Mouse (Mus musculus) C2C12 (cell line): Measurements from ENCODE around the gene Wdr24. TPM values are rescaled to one million over a fixed set of nuclear protein-coding genes. Genes with fewer than 3 reads are reported as not detected.

Source experiments
- H3K27me3 ChIP-seq: one replicate; pipeline ENCODE4 v1.6.1; 2011; ENCODE audit not compliant: control insufficient read depth, insufficient read depth, insufficient read length
- H3K36me3 ChIP-seq: one replicate; pipeline ENCODE4 v1.6.1; 2011; ENCODE audit not compliant: control insufficient read depth, insufficient read depth
- H3K4me3 ChIP-seq: one replicate; pipeline ENCODE4 v1.5.1; 2011; ENCODE audit warnings: mild to moderate bottlenecking, control low read depth; ENCODE audit not compliant: poor library complexity, insufficient read depth, severe bottlenecking
- H3K79me2 ChIP-seq: one replicate; pipeline ENCODE4 v1.6.1; 2011; ENCODE audit not compliant: control insufficient read depth, insufficient read depth
- H3K79me3 ChIP-seq: one replicate; pipeline ENCODE4 v1.6.1; 2011; ENCODE audit warnings: low read depth, control low read depth
- H3ac ChIP-seq: one replicate; pipeline ENCODE3; 2011; ENCODE audit warnings: low read depth; ENCODE audit not compliant: control insufficient read depth, insufficient read length
- CEBPB ChIP-seq: IDR thresholded peaks from one replicate; pipeline ENCODE4 v1.6.1; 2011; ENCODE audit warnings: low read depth, mild to moderate bottlenecking, control low read depth, moderate library complexity
- CTCF ChIP-seq: IDR thresholded peaks from one replicate; pipeline ENCODE4 v1.5.1; 2011; ENCODE audit not compliant: control insufficient read depth, insufficient read depth, insufficient read length
- FOSL1 ChIP-seq: IDR thresholded peaks from one replicate; pipeline ENCODE4 v1.8.0; 2011; ENCODE audit warnings: mild to moderate bottlenecking, low read length; ENCODE audit not compliant: poor library complexity, insufficient read depth, severe bottlenecking
- MAX ChIP-seq: IDR thresholded peaks from one replicate; pipeline ENCODE4 v1.6.1; 2011; ENCODE audit warnings: mild to moderate bottlenecking, control low read depth
- MYOD1 ChIP-seq: IDR thresholded peaks from one replicate; pipeline ENCODE4 v1.6.1; 2011; ENCODE audit warnings: low read depth; ENCODE audit not compliant: control insufficient read depth, insufficient read length
- MYOG ChIP-seq: IDR thresholded peaks from one replicate; pipeline ENCODE4 v1.6.1; 2011; ENCODE audit not compliant: control insufficient read depth, insufficient read length; ENCODE audit errors: extremely low read depth
- USF1 ChIP-seq: IDR thresholded peaks from one replicate; pipeline ENCODE4 v1.6.1; 2011; ENCODE audit warnings: low read depth, mild to moderate bottlenecking, control low read depth, moderate library complexity
- microRNA-seq: library from miRNA; unstranded; fragments of <30 nt; microRNA quantifications from one replicate; pipeline ENCODE4, GENCODE M21; 2019; ENCODE audit warnings: borderline microRNAs expressed
- polyA plus RNA-seq: library from polyadenylated mRNA; unstranded; fragments of >200 nt; fragmentation: generic; extraction: Trizol; gene quantifications from one replicate; pipeline ENCODE4 v1.2.1, GENCODE M21; 2012; ENCODE audit warnings: missing spikeins

Gene Wdr24
- polyA plus RNA-seq, 1 experiment, result 14.3 TPM

- H3K79me2 ChIP-seq, result peaks cover 8% of the 10 kb centered on the region
- H3K4me3 ChIP-seq, result peak within 1 kb of the TSS; percentile 53
- TF ChIP-seq FOSL1, result no peak
- TF ChIP-seq MYOG, result no peak
Observed at GRCm38 (mm10) chr17:25874721-25875170, 51.3 kb downstream of the Wdr24 start, which contains the start of gene Mettl26. TSS of gene Mettl26 (plus strand) at chr17:25875074.

GRCm38 (mm10) chr17:25875171-25876136 is 52.0 kb downstream of the Wdr24 start:
- Histone ChIP-seq H3K79me2 (peaks cover 8% of the 10 kb centered on the region), H3ac (peak overlapping the region; percentile 78), H3K79me3 (no peaks in the 10 kb centered on the region), H3K4me3 (peak overlapping the region; percentile 53), H3K36me3 (peaks cover 4% of the 10 kb centered on the region), H3K27me3 (no peaks in the 10 kb centered on the region)
- no peak for TF ChIP-seq CTCF
- no peak for TF ChIP-seq CEBPB
- peak; percentile 57 for TF ChIP-seq MYOD1
- peak; percentile 7 for TF ChIP-seq MAX
- TF ChIP-seq USF1, result no peak

More at GRCm38 (mm10) chr17:25874721-25875170, 51.3 kb downstream of the Wdr24 start, which contains the start of gene Mettl26:
- Histone ChIP-seq H3K79me3 (no peaks in the 10 kb centered on the region), H3K36me3 (peaks cover 4% of the 10 kb centered on the region), H3ac (peak within 1 kb of the TSS; percentile 78), H3K27me3 (no peaks in the 10 kb centered on the region)

- H3K79me2 ChIP-seq, result peaks cover 8% of the 10 kb centered on the region
- H3K27me3 ChIP-seq, result no peaks in the 10 kb centered on the region
- H3K36me3 ChIP-seq, result peaks cover 7% of the 10 kb centered on the region
- no peak overlapping the region for H3K4me3 ChIP-seq
- no peaks in the 10 kb centered on the region for H3K79me3 ChIP-seq
- no peak for TF ChIP-seq MYOD1
- TF ChIP-seq MYOG, result no peak
- no peak for TF ChIP-seq MAX
- no peak for TF ChIP-seq FOSL1
- TF ChIP-seq CEBPB, result no peak
- TF ChIP-seq CTCF, result no peak
- TF ChIP-seq USF1, result no peak
- peak overlapping the region; percentile 42 for H3ac ChIP-seq
Observed at GRCm38 (mm10) chr17:25876347-25876915, 53.0 kb downstream of the Wdr24 start.

GRCm38 (mm10) chr17:25877025-25877424 is 53.6 kb downstream of the Wdr24 start:
- H3K79me2 ChIP-seq, result peaks cover 8% of the 10 kb centered on the region
- H3K79me3 ChIP-seq, result no peaks in the 10 kb centered on the region
- H3K4me3 ChIP-seq, result no peak overlapping the region
- no peak overlapping the region for H3ac ChIP-seq
- TF ChIP-seq CEBPB (no peak), USF1 (no peak), CTCF (no peak), MAX (no peak), MYOD1 (no peak), FOSL1 (no peak)
- H3K36me3 ChIP-seq, result peaks cover 10% of the 10 kb centered on the region
- H3K27me3 ChIP-seq, result no peaks in the 10 kb centered on the region

GRCm38 (mm10) chr17:25877741-25878610 is 54.5 kb downstream of the Wdr24 start:
- no peak overlapping the region for H3K4me3 ChIP-seq

More at GRCm38 (mm10) chr17:25877741-25878610, 54.5 kb downstream of the Wdr24 start:
- Histone ChIP-seq H3K79me2 (peaks cover 8% of the 10 kb centered on the region), H3K36me3 (peaks cover 10% of the 10 kb centered on the region), H3ac (no peak overlapping the region), H3K27me3 (no peaks in the 10 kb centered on the region), H3K79me3 (no peaks in the 10 kb centered on the region)
- no peak for TF ChIP-seq FOSL1
- no peak for TF ChIP-seq MAX
- no peak for TF ChIP-seq USF1
- TF ChIP-seq CEBPB, result no peak

Small RNA genes lying within 50 kb of the gene (microRNA-seq; reads per million reads assigned to microRNA genes)
- gene Mir3082 (0.68 reads per million, percentile 14 among the genes with 10 or more reads in this experiment), gene Mir6966 (0.28 reads per million)

Other genes with a start within 250 kb of the Wdr24 start
- 14.0 TPM for gene Lmf1, start 244.5 kb upstream of the Wdr24 start, polyA plus RNA-seq
- not detected for gene Gng13, start 106.5 kb upstream of the Wdr24 start, polyA plus RNA-seq
- 22.8 TPM for gene Chtf18, start 96.2 kb upstream of the Wdr24 start, polyA plus RNA-seq
- gene Rpusd1, start 96.0 kb upstream of the Wdr24 start, polyA plus RNA-seq, result 20.7 TPM
- gene Mslnl, start 87.6 kb upstream of the Wdr24 start, polyA plus RNA-seq, result not detected
- 6.1 TPM for gene Msln, start 69.2 kb upstream of the Wdr24 start, polyA plus RNA-seq
- 19.3 TPM for gene Narfl, start 49.9 kb upstream of the Wdr24 start, polyA plus RNA-seq
- gene Haghl, start 38.0 kb upstream of the Wdr24 start, polyA plus RNA-seq, result 14.4 TPM
- gene Ccdc78, start 37.0 kb upstream of the Wdr24 start, polyA plus RNA-seq, result 0.12 TPM
- gene Fam173a, start 30.7 kb upstream of the Wdr24 start, polyA plus RNA-seq, result 46.0 TPM
- gene AC134908.4, start 28.0 kb upstream of the Wdr24 start, polyA plus RNA-seq, result not detected
- 64.0 TPM for gene Metrn, start 26.5 kb upstream of the Wdr24 start, polyA plus RNA-seq
- gene Fbxl16, start 14.5 kb upstream of the Wdr24 start, polyA plus RNA-seq, result 5.7 TPM
- gene Jmjd8, start 5.2 kb downstream of the Wdr24 start, polyA plus RNA-seq, result 10.8 TPM
- gene Stub1, start 9.8 kb downstream of the Wdr24 start, polyA plus RNA-seq, result 246 TPM
- gene Rhbdl1, start 13.7 kb downstream of the Wdr24 start, polyA plus RNA-seq, result 0.40 TPM
- gene Gm20683, start 18.1 kb downstream of the Wdr24 start, polyA plus RNA-seq, result 0.89 TPM
- gene Rhot2, start 21.2 kb downstream of the Wdr24 start, polyA plus RNA-seq, result 33.9 TPM
- gene Wdr90, start 37.9 kb downstream of the Wdr24 start, polyA plus RNA-seq, result 16.7 TPM
- 36.3 TPM for gene Mcrip2, start 45.1 kb downstream of the Wdr24 start, polyA plus RNA-seq
- gene Mettl26, start 51.4 kb downstream of the Wdr24 start, polyA plus RNA-seq, result 25.0 TPM
- 0.34 TPM for gene Wfikkn1, start 57.2 kb downstream of the Wdr24 start, polyA plus RNA-seq
- gene Rab40c, start 96.1 kb downstream of the Wdr24 start, polyA plus RNA-seq, result 14.4 TPM
- 43.5 TPM for gene Pigq, start 121.3 kb downstream of the Wdr24 start, polyA plus RNA-seq
- 0.46 TPM for gene Nhlrc4, start 121.3 kb downstream of the Wdr24 start, polyA plus RNA-seq
- 0.02 TPM for gene A930017K11Rik, start 128.9 kb downstream of the Wdr24 start, polyA plus RNA-seq
- gene Capn15, start 162.2 kb downstream of the Wdr24 start, polyA plus RNA-seq, result 10.6 TPM
- gene Rab11fip3, start 245.9 kb downstream of the Wdr24 start, polyA plus RNA-seq, result 15.2 TPM